Mouse (Mus musculus): ENCODE measurements at regions not wholly inside any gene's neighbourhood (a gene's known extent, or its start where the extent isn't known, plus 50 kb on each side); places are given as distances from the start of the nearest gene placed in this dataset.

- TF ChIP-seq CTCF (IDR thresholded peaks at IDR 0.05; ENCODE audit: low read depth): no peak
- no peak for TF ChIP-seq EP300 (IDR thresholded peaks at IDR 0.05; ENCODE audit: low read depth)
Measured at GRCm38 (mm10) chr3:37874864-37875263, 150.6 kb upstream of the Gm5148 start.
